Mouse (Mus musculus) spleen, adult 2 months (tissue): ENCODE data around the gene Gm6793. TPM values are rescaled to one million over a fixed set of nuclear protein-coding genes. Genes with fewer than 3 reads are reported as not detected.

Source experiments
- DNase-seq, 2 experiments: peaks; one replicate each; pipeline versions ENCODE4 v3.0.0 to v3.0.0-alpha.2; 2012 to 2021; ENCODE audit warnings: low spot score in 2 of 2, low read depth in 1 of 2
- H3K27ac ChIP-seq: fragments of 200-500 bp; 2 replicates; pipeline ENCODE4 v1.5.1; 2012; ENCODE audit warnings: low read length, inconsistent platforms; ENCODE audit not compliant: insufficient read depth
- H3K27me3 ChIP-seq: fragments of 200-500 bp; 2 replicates; pipeline ENCODE4 v1.6.1; 2012; ENCODE audit warnings: mild to moderate bottlenecking, moderate library complexity, low read length, inconsistent platforms; ENCODE audit not compliant: control insufficient read depth, insufficient read depth
- H3K36me3 ChIP-seq: fragments of 200-500 bp; 2 replicates; pipeline ENCODE4 v1.6.1; 2012; ENCODE audit warnings: mild to moderate bottlenecking, low read length, inconsistent platforms; ENCODE audit not compliant: control insufficient read depth, insufficient read depth
- H3K4me1 ChIP-seq: fragments of 200-500 bp; 2 replicates; pipeline ENCODE4 v1.6.1; 2011; ENCODE audit warnings: inconsistent platforms; ENCODE audit not compliant: control insufficient read depth, insufficient read depth, insufficient read length
- H3K4me3 ChIP-seq: fragments of 200-500 bp; 2 replicates; pipeline ENCODE4 v1.5.1; 2011; ENCODE audit warnings: mild to moderate bottlenecking, inconsistent platforms; ENCODE audit not compliant: insufficient read depth, insufficient read length; ENCODE audit errors: extremely low read depth
- CTCF ChIP-seq: fragments of 200-500 bp; IDR thresholded peaks from 2 replicates; pipeline ENCODE4 v1.5.1; 2011; ENCODE audit warnings: mild to moderate bottlenecking, inconsistent platforms; ENCODE audit not compliant: insufficient read depth, insufficient read length, insufficient replicate concordance; ENCODE audit errors: extremely low read depth
- POLR2A ChIP-seq: fragments of 200-500 bp; IDR thresholded peaks from 2 replicates; pipeline ENCODE4 v1.6.1; 2011; ENCODE audit warnings: low read depth, low read length, inconsistent platforms
- WGBS: fragments of 180-500 bp; shearing (Covaris S2); methylation state at CpG from one replicate; pipeline ENCODE4 v1.1.7; 2018; 5-methylcytosine and 5-hydroxymethylcytosine counted together
- polyA plus RNA-seq: library from polyadenylated mRNA; depleted of rRNA; stranded (reverse); fragments of >200 nt; gene quantifications from 2 replicates; pipeline ENCODE4 v1.2.3, GENCODE M21; 2012; rRNA removed

Gm6793 gene
- polyA plus RNA-seq, 1 experiment: not detected

- TF ChIP-seq POLR2A (no peak), CTCF (no peak)
- H3K4me1 ChIP-seq: 0 out of 2 replicates have a peak, but pooled peaks cover 2% of the 10 kb centered on the region
- no peak overlapping the region for H3K27ac ChIP-seq
- H3K4me3 ChIP-seq: no peak overlapping the region
- H3K36me3 ChIP-seq: no peaks in the 10 kb centered on the region
- whole genome bisulfite sequencing: 86% methylated on average over 5 of the region's 5 CpGs
- no peak for DNase-seq
- H3K27me3 ChIP-seq: no peaks in the 10 kb centered on the region
These were observed 45.8 kb downstream of the Gm6793 start for GRCm38 (mm10) chr8:111968991-111969390.

GRCm38 (mm10) chr8:111968541-111968940, 46.3 kb downstream of the Gm6793 start:
- DNase-seq: no peak
- 92% methylated on average over 10 of the region's 10 CpGs for WGBS
- Histone ChIP-seq H3K4me1 (0 out of 2 replicates have a peak, but pooled peaks cover 2% of the 10 kb centered on the region), H3K36me3 (no peaks in the 10 kb centered on the region), H3K27me3 (no peaks in the 10 kb centered on the region), H3K4me3 (no peak overlapping the region), H3K27ac (no peak overlapping the region)
- TF ChIP-seq CTCF (no peak), POLR2A (no peak)

GRCm38 (mm10) chr8:111967246-111967870, 47.5 kb downstream of the Gm6793 start:
- no peaks in the 10 kb centered on the region for H3K27me3 ChIP-seq
- 46% methylated on average over 5 of the region's 5 CpGs for WGBS
- no peak overlapping the region for H3K4me3 ChIP-seq
- H3K4me1 ChIP-seq: 0 out of 2 replicates have a peak, but pooled peaks cover 2% of the 10 kb centered on the region
- TF ChIP-seq POLR2A: no peak
- no peak for TF ChIP-seq CTCF
- H3K36me3 ChIP-seq: no peaks in the 10 kb centered on the region
- DNase-seq: no peak
- H3K27ac ChIP-seq: no peak overlapping the region

GRCm38 (mm10) chr8:111964849-111965561, 49.8 kb downstream of the Gm6793 start:
- DNase-seq: no peak
- TF ChIP-seq POLR2A (no peak), CTCF (no peak)
- 77% methylated on average over 7 of the region's 7 CpGs for WGBS
- H3K27me3 ChIP-seq: no peaks in the 10 kb centered on the region
- H3K4me3 ChIP-seq: no peak overlapping the region
- H3K36me3 ChIP-seq: 0 out of 2 replicates have a peak, but pooled peaks cover 2% of the 10 kb centered on the region
- H3K27ac ChIP-seq: no peak overlapping the region
- H3K4me1 ChIP-seq: 0 out of 2 replicates have a peak, but pooled peaks cover 2% of the 10 kb centered on the region

- DNase-seq: no peak
- Histone ChIP-seq H3K4me1 (0 out of 2 replicates have a peak, but pooled peaks cover 2% of the 10 kb centered on the region), H3K27ac (no peak overlapping the region), H3K4me3 (no peak overlapping the region), H3K27me3 (no peaks in the 10 kb centered on the region), H3K36me3 (0 out of 2 replicates have a peak, but pooled peaks cover 2% of the 10 kb centered on the region)
- WGBS: 82% methylated on average over 5 of the region's 5 CpGs
- TF ChIP-seq CTCF: no peak
- no peak for TF ChIP-seq POLR2A
These were observed 50.5 kb downstream of the Gm6793 start for GRCm38 (mm10) chr8:111964351-111964750.

GRCm38 (mm10) chr8:111963546-111963945, 51.3 kb downstream of the Gm6793 start:
- Histone ChIP-seq H3K4me1 (0 out of 2 replicates have a peak, but pooled peaks cover 2% of the 10 kb centered on the region), H3K4me3 (no peak overlapping the region), H3K27ac (no peak overlapping the region), H3K27me3 (no peaks in the 10 kb centered on the region), H3K36me3 (0 out of 2 replicates have a peak, but pooled peaks cover 2% of the 10 kb centered on the region)
- DNase-seq: no peak
- no peak for TF ChIP-seq CTCF
- TF ChIP-seq POLR2A: no peak
- WGBS: 94% methylated on average over 4 of the region's 4 CpGs

Other genes with a start within 250 kb of the Gm6793 start
- gene Cfdp1, start 160.7 kb downstream of the Gm6793 start, polyA plus RNA-seq: 2.0 and 2.4 TPM in 2 replicates
- 1.2 and 1.6 TPM in 2 replicates for gene Tmem170, start 138.3 kb downstream of the Gm6793 start, polyA plus RNA-seq
- gene Chst5, start 104.6 kb downstream of the Gm6793 start, polyA plus RNA-seq: 0.13 TPM in 1 of 2 replicates, not detected in the other
- 2.1 and 3.1 TPM in 2 replicates for gene Tmem231, start 81.2 kb downstream of the Gm6793 start, polyA plus RNA-seq
- gene Gabarapl2, start 74.3 kb downstream of the Gm6793 start, polyA plus RNA-seq: 15.9 and 25.4 TPM in 2 replicates
- gene Adat1, start 22.7 kb downstream of the Gm6793 start, polyA plus RNA-seq: 2.2 and 2.6 TPM in 2 replicates
- 25.2 and 27.9 TPM in 2 replicates for gene Kars, start 3.7 kb downstream of the Gm6793 start, polyA plus RNA-seq
- gene Terf2ip, start 3.6 kb downstream of the Gm6793 start, polyA plus RNA-seq: 6.9 and 8.1 TPM in 2 replicates